Mouse (Mus musculus) ES-E14 (cell line): ENCODE measurements around the gene Tmem30c. TPM values are rescaled to one million over a fixed set of nuclear protein-coding genes. Genes with fewer than 3 reads are reported as not detected.
A peak's percentile ranks its signal among the peaks of the same experiment; 100 is the strongest.

Source experiments
- DNase-seq: peaks from one replicate; pipeline ENCODE4 v3.0.0-alpha.2; 2013; ENCODE audit warnings: low read depth, low spot score
- H3K27ac ChIP-seq: 2 replicates; pipeline ENCODE4 v1.5.1; 2012; ENCODE audit warnings: low read depth, mild to moderate bottlenecking, low read length, moderate library complexity, mixed read lengths; ENCODE audit not compliant: poor library complexity, insufficient read depth, severe bottlenecking
- H3K36me3 ChIP-seq: 2 replicates; pipeline ENCODE4 v1.6.1; 2012; ENCODE audit warnings: mild to moderate bottlenecking, low read length, moderate library complexity, mixed read lengths; ENCODE audit not compliant: control insufficient read depth, poor library complexity, insufficient read depth, severe bottlenecking
- H3K4me1 ChIP-seq, 2 experiments: fragments of 150-350 bp in 1 of 2; sonication (generic) in 1 of 2; 2 replicates each; pipeline ENCODE4 v1.6.1; 2012; ENCODE audit warnings: low read length in 2 of 2, mild to moderate bottlenecking in 1 of 2, mixed read lengths in 1 of 2; ENCODE audit not compliant: control insufficient read depth in 2 of 2, insufficient read depth in 2 of 2, poor library complexity in 1 of 2
- H3K4me3 ChIP-seq, 2 experiments: fragments of 150-350 bp in 1 of 2; sonication (generic) in 1 of 2; 2 replicates each; pipeline ENCODE4 v1.5.1; 2012; ENCODE audit warnings: low read length in 2 of 2, low read depth in 1 of 2, mild to moderate bottlenecking in 1 of 2, mixed read lengths in 1 of 2; ENCODE audit not compliant: insufficient read depth in 1 of 2, poor library complexity in 1 of 2, severe bottlenecking in 1 of 2
- H3K9ac ChIP-seq: 2 replicates; pipeline ENCODE4 v1.6.1; 2012; ENCODE audit warnings: low read depth, mild to moderate bottlenecking, low read length, mixed read lengths; ENCODE audit not compliant: poor library complexity, insufficient read depth, severe bottlenecking
- H3K9me3 ChIP-seq: fragments of 150-350 bp; sonication (generic); 2 replicates; pipeline ENCODE4 v1.6.1; 2012; ENCODE audit warnings: low read depth, mild to moderate bottlenecking, low read length; ENCODE audit not compliant: control insufficient read depth, insufficient read depth
- CHD2 ChIP-seq: IDR thresholded peaks from 2 replicates; pipeline ENCODE4 v1.6.1; 2014; ENCODE audit warnings: mild to moderate bottlenecking, low read depth, low read length, inconsistent platforms
- HCFC1 ChIP-seq: IDR thresholded peaks from 2 replicates; pipeline ENCODE4 v1.6.1; 2012; ENCODE audit warnings: low read length, inconsistent platforms, borderline replicate concordance; ENCODE audit not compliant: insufficient read depth
- MAFK ChIP-seq: IDR thresholded peaks from 2 replicates; pipeline ENCODE4 v1.6.1; 2014; ENCODE audit warnings: mild to moderate bottlenecking, low read depth, low read length, inconsistent platforms; ENCODE audit not compliant: insufficient read depth
- ZC3H11A ChIP-seq: IDR thresholded peaks from 2 replicates; pipeline ENCODE4 v1.6.1; 2012; ENCODE audit warnings: low read depth, mild to moderate bottlenecking, inconsistent platforms, low read length, borderline replicate concordance
- ZNF384 ChIP-seq: IDR thresholded peaks from 2 replicates; pipeline ENCODE4 v1.6.1; 2012; ENCODE audit warnings: low read depth, low read length, inconsistent platforms
- in situ Hi-C, 2 experiments: fragments of 600-800 bp; cut with MboI; formaldehyde crosslinking; loops; one replicate each; pipeline ENCODE4 v1.15.1; 2025; ENCODE audit warnings: low sequenced_read_pairs in 2 of 2, inconsistent platforms in 1 of 2; ENCODE audit not compliant: unreplicated experiment in 2 of 2
- total RNA-seq: library from RNA; depleted of rRNA; stranded (reverse); fragments of 300-350 nt; gene quantifications from 2 replicates; pipeline ENCODE4 v1.2.3, GENCODE M21; 2012

The Tmem30c gene
- total RNA-seq, 1 experiment: 0.04 TPM

GRCm38 (mm10) chr16:57291696-57292095 is 969 bp downstream of the Tmem30c start:
- H3K4me3 ChIP-seq: no peak overlapping the region
- no peaks in the 10 kb centered on the region for H3K9me3 ChIP-seq
- in situ Hi-C loops: no loop called here
- H3K4me1 ChIP-seq: no peaks in the 10 kb centered on the region
- peak; percentile 44; the same call in 1 of the 2 replicates for TF ChIP-seq ZC3H11A
- no peak for TF ChIP-seq HCFC1
- no peak for TF ChIP-seq ZNF384
- no peak for TF ChIP-seq CHD2
- TF ChIP-seq MAFK: no peak
- no peak overlapping the region for H3K9ac ChIP-seq
- H3K36me3 ChIP-seq: no peaks in the 10 kb centered on the region
- H3K27ac ChIP-seq: no peak overlapping the region
- no peak for DNase-seq

- no peak for DNase-seq
- TF ChIP-seq HCFC1 (no peak), ZNF384 (no peak), ZC3H11A (no peak), MAFK (no peak), CHD2 (no peak)
- Histone ChIP-seq H3K9me3 (no peaks in the 10 kb centered on the region), H3K4me3 (peak overlapping the region in 1 of 2 experiments; percentile 45; a peak in 2 of 4 replicates), H3K4me1 (peaks cover 3% of the 10 kb centered on the region in 2 experiments; a peak in 2 of 4 replicates), H3K27ac (no peak overlapping the region), H3K9ac (no peak overlapping the region), H3K36me3 (no peaks in the 10 kb centered on the region)
- in situ Hi-C loops: no loop called here
Measured at GRCm38 (mm10) chr16:57281417-57281816, 11.2 kb downstream of the Tmem30c start.

- Histone ChIP-seq H3K4me1 (peaks cover 3% of the 10 kb centered on the region in 2 experiments; a peak in 2 of 4 replicates), H3K9me3 (no peaks in the 10 kb centered on the region), H3K4me3 (peak overlapping the region; percentile 38 to 45), H3K27ac (no peak overlapping the region), H3K9ac (peak overlapping the region; percentile 9; the same call in 1 of the 2 replicates), H3K36me3 (no peaks in the 10 kb centered on the region)
- TF ChIP-seq HCFC1 (no peak), MAFK (no peak), CHD2 (no peak), ZNF384 (no peak), ZC3H11A (no peak)
- in situ Hi-C loops: no loop called here
- DNase-seq: peak; percentile 52
Measured at GRCm38 (mm10) chr16:57280221-57281217, 12.1 kb downstream of the Tmem30c start.

- no peak for TF ChIP-seq HCFC1
- no peak for TF ChIP-seq ZC3H11A
- TF ChIP-seq MAFK: no peak
- TF ChIP-seq ZNF384: no peak
- TF ChIP-seq CHD2: no peak
- in situ Hi-C loops: no loop called here
Measured at GRCm38 (mm10) chr16:57278976-57279626, 13.6 kb downstream of the Tmem30c start.

More at GRCm38 (mm10) chr16:57278976-57279626, 13.6 kb downstream of the Tmem30c start:
- Histone ChIP-seq H3K9me3 (no peaks in the 10 kb centered on the region; the same call in 1 of the 2 replicates), H3K27ac (no peak overlapping the region), H3K36me3 (no peaks in the 10 kb centered on the region), H3K4me3 (no peak overlapping the region), H3K9ac (no peak overlapping the region), H3K4me1 (peaks cover 3% of the 10 kb centered on the region in 2 experiments; a peak in 2 of 4 replicates)
- no peak for DNase-seq
